Mouse (Mus musculus) cerebellum, adult 9-10 months (tissue): ENCODE results near the gene Igsf8.
A peak's percentile ranks its signal among the peaks of the same experiment; 100 is the strongest.

Source experiments
- DNase-seq: peaks from one replicate; pipeline ENCODE4 v3.0.0; 2022

Igsf8 gene

DNA sequence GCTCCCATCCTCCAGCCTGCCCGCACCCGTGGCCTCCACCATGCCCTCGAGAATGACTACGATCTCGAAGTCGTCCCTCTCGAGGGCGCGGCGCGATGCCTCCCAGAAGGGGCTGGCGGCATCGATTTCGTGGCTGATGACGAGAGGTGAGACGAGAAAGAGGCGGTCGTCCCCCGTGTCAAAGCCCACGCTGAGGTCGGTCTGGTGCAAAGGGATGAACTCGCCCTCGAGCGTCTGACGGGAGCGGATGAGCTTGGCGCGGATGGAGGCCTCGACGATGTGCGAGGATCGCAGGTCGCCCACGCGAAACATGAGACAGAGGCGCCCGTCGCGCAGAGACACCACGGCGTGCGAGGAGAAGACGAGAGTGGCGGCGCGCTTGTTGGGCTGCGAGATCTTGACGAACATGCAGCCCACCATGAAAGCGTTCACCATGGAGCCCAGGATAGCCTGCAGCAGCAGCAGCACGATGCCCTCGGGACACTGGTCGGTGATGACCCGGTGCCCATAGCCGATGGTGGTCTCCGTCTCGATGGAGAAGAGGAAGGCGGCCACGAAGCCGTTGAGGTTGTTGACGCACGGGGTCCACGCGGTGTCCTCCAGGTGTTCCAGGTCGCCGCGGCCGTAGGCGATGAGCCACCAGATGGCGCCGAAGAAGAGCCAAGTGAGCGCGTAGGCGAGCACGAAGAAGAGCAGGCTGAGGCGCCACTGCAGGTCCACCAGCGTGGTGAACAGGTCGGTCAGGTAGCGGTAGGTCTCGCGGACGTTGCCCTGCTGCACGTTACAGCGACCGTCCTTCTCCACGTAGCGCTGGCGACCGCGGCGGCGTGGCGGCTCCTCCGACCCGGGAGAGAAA is 64.5 kb downstream of the Igsf8 start:
- DNase-seq, result peak; percentile 90

DNA sequence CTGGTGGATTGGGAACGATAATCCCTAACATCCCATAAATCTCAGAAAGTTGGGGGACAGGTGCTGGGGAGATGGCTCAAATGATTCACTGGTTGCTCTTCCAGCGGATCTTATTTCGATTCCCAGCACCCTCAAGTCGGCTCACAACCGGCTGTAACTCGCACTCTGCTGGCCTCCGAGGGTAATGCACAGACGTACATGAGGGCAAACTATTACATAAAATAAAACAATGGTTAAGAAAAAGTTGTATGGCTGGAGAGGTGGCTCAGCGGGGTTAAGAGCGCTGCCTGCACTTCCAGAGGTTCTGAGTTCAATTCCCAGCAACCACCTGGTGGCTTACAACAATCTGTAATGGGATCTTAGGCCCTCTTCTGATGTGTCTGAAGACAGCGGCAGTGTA is 65.2 kb downstream of the Igsf8 start:
- peak; percentile 61 for DNase-seq

DNA sequence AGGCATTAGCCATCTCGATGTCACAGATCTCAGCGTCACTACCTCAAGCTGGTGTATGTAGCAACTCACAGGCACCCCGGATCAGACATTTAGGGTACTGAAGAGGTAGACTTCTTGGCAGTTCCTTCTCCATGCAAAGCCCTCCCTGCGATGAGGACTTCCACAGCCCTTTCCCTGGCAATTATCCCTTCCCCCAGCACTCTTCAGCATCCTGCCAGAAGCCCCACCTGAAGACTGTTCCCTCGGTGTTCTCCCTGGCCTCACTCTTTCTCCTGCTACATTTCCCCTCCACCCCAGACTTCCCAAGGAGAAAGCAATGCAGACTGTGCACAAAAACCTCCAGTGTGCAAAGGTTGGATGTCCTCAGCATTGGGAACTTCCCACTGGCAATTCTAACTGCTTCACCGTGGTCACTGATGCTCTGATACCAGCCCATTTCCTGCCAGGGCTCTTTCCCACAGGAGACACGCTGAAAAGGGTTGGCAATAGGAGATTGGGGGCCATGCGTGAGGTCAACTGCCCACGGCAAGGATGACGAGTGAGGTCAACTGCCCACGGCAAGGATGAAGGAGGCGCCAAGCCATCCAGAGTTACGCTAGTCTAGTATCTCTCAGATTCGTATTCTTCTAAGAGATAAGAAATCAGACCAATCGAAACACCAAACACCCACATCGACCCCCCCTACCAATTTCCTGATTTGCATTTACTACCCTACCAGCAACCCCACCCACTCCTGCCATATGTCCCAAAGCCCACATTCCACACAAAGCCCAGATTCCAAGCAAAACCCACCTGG is 66.0 kb downstream of the Igsf8 start:
- peak; percentile 62 for DNase-seq

DNA sequence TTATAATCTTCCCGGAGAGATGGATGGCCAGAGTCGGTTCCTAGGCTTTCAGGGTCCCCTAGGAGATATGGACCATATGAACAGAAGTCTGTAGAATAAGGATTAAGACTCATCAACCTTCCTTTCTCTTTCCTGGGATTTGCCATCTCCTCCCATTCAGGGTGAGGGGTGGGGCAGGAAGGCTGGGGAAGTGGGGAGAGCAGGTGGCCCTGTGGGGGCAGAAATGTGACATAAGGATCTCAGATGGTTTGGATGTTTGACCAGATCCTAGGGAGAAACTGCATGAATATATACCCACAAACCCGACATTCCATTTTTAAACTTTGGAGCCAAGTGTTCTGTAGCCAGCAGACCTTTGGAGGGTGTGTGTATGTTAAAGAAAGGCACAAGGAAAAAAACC is 66.6 kb downstream of the Igsf8 start:
- peak; percentile 74 for DNase-seq

DNA sequence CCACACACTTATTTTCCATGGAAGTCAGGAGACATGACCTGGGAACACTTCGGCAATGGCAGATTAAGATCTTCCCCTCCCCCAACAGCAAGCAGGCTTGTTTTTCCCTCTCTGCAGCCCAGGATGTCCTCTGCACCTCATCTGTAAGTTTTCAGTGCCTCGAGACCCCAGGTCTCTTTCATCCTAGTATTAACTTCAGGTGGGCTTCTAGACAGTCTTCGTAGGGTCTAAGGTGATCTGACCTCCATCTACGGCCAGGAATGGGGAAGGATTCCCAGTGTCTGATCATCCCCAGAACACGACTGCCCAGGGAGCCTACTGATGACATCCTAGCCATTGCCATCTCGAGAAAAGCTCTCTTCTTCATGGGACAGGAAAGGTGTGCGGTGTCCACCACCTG is 67.0 kb downstream of the Igsf8 start:
- DNase-seq, result peak; percentile 73

DNA sequence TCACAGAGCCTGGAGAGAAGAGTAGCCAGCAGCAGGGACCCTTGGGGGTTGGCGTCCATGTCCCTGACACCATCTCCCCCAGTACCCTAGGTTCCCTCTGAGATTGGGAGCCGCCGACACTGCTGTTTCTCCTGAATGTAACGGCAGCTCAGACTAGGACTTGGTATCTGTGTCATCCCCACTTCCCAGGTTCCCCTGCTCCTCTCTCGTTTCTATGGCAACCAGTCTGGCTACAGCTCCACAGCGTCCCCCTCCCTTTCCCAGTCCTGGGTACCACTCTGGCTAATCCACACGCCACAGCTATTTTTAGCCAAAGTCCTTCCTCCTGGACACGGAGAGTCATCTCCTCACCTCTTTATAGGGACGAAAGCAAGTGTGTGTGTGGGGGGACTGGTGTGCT is 67.7 kb downstream of the Igsf8 start, which contains the start of gene Kcnj9:
Gene Kcnj9, minus strand, starts transcription at position 188 of the 400 bp plus-strand sequence.
- DNase-seq, result peak; percentile 98

DNA sequence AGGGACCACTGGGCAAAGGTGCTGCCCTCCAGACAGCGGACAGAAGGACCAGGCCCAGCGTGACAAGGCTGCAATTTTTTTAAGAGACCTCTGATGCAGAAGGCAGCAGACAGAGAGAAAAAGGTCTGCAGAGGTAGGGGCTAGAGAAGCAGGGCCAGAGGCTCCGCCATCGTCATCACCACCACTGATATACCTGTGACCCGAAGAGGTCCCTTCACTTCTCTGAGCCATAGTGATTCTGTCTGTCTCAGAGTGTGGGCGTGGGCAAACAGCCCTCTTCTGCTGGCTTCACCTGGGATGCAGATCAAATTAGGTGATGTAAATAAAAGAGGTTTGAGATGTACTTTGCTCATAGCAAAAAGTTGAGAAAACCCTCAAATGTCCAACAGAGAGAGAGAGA is 68.2 kb downstream of the Igsf8 start:
- DNase-seq, result no peak

DNA sequence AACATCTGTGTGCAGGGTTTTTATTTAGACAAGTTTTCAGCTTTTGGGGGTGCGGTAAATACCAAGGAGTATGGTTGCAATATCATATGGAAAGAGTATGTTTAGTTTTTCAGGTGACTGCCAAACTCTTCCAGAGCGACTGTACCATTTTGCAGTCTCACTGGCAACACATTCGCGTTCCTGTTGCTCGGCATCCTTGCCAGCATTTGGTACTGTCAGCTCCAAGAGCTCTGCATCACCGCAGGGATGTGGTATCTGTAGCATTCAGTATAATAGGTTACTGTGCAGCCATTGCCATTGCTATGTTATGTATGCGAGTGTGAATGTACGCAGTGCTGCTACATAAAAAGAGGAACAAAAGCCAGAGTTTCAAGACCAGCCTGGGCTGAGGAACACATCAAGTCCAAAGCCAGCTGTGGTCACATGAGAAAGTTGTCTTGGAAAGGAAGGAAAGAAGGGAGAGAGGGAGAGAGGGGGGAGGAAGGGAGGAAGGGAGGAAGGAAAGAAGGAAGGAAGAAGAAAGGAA is 70.0 kb downstream of the Igsf8 start:
- peak; percentile 48 for DNase-seq

DNA sequence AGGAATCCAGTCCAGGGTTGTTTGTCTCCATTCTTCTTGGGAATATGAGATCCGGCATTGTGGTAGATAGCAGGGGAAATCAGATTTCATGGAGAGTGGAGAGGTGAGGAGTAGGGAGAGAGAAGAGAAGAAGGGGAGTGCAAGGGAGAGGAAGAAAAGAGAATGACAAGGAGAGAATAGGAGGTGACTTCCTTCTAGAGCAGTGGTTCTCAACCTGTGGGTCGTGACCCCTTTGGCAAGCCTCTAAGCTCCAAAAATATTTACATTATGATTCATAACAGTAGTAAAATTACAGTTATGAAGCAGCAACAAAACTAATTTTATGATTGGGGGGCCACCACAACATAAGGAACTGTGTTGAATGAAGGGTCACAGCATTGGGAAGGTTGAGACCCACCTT is 71.5 kb downstream of the Igsf8 start:
- no peak for DNase-seq

DNA sequence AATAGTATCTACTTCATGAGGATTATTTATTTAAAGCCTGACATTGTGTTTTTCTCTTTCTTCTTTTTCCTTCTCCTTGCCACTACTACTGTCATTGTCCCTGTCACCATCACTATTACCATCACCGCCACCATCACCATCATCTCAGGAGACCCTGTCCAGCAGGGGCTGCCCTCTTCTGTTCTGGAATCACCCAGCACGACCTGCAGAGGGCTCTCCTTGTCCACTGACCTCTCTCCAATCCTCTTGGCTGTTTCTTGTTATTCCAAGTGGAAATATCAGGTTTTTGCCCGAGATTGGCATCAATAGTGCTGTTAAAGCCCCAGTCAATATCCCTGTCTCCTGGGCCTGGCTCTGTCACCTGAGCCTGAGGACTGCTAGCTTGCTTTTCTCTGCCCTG is 72.1 kb downstream of the Igsf8 start:
- DNase-seq, result peak; percentile 48

DNA sequence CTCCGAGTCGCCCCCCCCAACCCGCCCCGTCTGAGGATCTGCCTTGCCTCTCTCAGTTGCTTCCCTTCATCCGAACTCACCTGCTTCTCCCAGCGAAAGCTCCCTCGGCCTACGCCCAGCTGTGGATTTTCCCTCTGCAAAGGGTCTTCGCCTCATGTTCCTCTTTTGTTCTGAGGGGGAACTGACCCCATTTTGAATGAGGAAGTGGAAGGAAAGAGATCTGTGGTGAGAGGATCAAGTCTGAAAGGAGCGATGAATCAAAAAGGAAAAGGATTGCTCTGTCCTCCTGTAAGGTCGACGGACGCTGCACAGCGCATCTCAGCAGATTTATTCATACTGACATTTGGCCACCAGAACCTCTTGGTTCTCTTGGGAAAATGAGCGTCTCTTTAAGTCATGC is 74.4 kb downstream of the Igsf8 start:
- DNase-seq, result peak; percentile 24

DNA sequence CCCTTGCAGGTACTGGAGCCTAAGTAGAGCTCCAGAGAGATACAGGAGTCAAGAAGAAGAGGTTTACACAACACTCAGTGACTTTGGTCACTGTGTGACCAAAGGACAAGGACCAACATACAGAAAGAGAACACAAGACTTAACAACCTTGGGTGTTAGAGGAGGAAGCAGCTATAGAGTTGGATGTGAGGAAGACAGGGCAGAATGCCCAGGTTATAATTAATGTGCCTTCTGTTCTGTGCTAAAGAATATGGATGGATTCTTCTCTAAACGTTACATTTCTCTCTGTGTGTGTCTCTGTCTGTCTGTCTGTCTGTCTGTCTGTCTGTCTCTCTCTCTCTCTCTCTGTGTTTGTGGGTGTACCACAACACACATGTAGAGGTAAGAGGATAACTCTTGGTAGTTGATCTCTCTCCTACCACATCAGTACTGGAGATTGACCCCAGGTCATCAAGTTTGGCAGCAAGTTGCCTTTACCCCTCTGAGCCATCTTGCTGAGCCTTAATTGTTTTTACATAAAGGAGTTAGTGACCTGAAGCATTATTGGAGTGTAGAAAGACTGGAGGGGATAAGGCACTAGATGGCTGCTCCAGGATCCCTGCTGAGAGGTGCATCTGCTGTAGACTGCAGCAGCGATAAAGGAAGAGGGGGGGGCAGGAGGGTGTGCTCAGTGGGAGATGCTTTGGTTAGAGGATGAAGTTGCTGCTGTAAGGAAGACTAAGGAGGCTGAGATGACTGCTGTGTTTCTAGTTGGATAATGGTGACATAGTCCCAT is 76.2 kb downstream of the Igsf8 start:
- peak; percentile 86 for DNase-seq

DNA sequence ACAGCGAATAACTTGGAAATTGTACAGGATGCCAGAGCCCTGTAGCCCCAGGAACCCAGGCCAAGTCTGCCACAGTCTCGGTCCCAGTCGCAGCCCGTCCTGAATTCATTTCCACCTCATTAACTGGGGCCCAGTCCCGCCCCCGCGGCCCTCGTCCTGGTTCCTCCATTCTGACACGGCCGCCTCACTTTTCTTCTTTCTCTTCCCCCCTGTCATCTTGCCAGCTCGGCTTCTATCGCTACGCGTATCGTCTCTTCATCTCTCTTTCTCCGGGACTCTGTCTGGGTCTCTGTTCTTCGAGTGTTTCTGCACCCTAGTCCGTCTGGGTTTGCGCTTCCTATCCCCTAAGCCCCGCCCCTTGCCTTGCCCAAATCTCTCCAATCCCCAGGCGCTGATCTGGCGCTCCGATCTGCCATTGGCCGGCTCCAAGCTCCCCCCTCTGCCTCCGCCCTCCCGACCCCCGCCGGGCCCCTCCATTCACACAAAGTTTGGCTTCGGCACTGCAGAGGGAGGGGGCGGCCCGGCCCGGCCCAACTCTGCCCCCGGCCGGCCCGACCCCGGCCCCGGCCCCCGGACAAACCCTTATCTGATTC is 79.4 kb downstream of the Igsf8 start, which contains the start of gene Kcnj10:
Gene Kcnj10, plus strand, starts transcription at position 482 of the 593 bp plus-strand sequence.
- peak; percentile 84 for DNase-seq

DNA sequence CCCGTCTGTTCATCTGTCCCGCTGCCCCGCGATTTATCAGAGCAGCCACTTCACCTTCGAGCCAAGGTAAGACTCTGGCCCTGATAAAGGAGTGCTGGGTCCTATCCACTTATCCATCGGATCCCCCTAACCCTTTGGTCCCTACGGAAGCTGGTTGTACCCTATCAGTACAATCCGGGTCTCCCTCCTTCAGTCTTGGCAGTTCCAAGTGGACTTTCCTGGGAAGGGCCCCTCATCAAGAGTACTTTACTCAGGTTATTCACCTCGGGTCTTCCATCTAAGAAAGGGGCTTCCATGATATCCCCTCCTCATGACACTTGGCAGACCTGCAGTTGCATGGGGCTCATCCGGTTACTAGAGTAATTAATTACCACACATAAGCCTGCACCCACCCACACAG is 79.9 kb downstream of the Igsf8 start:
- DNase-seq, result peak; percentile 47

DNA sequence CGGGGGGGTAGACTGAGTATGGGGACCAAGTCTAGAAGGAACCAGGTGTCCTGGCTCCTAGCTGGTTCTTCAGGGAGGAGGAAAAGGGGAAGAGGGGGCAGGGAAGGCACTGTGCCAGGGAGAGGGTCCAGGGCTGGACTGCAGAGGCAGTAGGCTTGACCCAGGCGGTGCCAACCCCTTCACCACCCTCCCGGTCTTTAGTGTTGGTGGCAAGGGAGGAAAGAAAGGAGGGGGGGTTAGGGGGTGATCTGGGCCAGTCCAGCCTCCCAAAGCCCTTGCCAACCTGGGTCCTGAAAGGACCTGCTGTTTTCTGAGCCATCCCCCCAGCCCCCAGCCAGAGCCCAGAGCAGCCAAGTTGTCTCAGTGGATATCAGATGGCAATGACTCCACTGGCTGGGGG is 81.3 kb downstream of the Igsf8 start:
- peak; percentile 55 for DNase-seq

DNA sequence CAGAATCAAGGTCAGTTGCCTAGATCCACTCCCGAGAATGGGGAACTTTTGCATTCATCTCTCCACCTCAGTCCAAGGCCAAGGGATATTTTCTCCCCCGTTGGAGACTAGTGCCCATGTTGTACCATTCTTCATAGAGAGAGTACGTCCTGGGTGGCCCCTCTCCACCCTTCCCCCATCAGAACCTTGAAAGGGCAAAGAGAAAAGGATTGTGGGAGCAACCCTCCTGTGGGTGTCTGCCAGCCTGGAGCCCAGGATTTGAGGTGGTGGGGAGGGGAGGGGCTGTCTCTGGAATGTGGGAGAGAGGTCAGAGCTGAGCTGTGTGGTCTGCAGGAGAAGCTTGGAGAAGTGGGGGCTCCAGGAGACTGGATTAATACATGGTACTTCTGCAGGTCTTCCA is 82.5 kb downstream of the Igsf8 start:
- peak; percentile 44 for DNase-seq

DNA sequence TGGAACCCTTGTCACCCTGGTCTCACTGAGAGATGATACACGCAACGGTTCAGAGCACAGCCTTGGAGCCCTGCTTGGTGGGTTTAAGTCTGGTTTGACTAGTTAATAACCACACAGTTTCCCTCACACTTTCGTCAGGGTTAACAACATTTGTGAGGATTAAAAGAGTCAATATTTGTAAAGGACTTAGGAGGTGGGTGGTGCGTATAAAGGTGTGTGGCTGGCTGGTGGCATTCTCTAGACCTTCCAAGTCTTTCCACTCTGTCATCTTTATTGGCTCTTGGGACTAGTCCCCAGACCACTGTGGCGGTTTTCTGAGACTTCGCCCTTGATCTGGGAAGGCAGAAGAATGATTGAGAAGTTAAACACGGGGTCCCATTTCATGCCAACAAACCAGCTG is 83.4 kb downstream of the Igsf8 start:
- no peak for DNase-seq

DNA sequence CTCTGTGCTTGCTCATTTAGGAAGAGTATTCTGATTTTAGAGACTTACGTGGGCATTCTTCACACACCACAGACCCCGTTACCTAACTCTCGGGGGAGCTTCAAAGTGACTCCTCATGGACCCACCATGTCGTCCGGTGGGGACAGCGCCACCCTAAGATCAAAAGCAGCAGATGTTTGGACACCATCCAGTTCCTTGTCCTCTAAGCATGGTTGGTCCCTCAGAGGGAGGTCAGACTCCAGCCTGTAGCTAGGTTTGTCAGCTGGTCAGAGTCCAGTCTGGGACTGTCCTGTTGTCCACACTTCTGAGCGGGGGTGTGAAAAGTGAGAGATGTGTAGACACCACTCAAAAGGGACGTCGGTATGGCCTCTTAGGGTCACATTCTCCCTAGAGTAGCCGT is 85.3 kb downstream of the Igsf8 start:
- DNase-seq, result no peak

DNA sequence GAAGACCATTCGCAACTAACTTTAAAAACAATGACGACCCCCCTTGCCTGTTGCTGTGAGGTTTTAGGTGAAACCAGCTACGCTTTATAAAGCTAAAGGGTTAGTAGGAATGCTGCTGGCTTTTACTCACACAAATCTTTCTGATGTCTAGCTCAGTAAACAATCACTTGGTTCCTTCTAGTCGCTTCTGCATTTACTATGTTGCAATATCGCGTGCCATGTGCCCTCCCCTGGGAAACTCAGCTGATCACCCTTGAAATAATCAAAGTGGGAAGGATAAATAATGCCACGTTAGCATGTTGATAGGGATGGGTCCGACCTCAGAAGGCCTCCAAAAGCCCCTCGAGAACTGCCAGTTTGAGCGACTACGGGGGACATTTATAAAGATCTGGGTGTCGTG is 85.9 kb downstream of the Igsf8 start:
- no peak for DNase-seq

DNA sequence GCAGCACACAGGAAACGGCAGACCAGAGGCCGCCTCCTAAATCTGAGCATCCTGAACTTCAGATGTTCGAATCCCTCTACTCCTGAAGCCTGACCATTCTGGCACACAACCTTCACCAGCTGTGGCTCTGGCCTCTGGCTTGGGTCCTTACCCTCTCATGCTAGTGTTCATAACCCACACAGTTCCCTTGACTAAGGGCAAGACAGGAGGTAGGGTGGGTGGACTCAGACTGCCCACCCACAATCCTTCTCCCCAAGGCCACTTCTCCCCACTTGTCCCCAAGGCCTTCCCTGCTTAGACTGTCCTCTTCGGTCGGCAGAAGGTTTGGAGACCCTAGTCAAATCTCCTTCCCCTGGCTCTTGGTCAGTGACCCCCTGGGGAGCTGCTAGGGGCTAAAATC is 88.1 kb downstream of the Igsf8 start:
- DNase-seq, result no peak

DNA sequence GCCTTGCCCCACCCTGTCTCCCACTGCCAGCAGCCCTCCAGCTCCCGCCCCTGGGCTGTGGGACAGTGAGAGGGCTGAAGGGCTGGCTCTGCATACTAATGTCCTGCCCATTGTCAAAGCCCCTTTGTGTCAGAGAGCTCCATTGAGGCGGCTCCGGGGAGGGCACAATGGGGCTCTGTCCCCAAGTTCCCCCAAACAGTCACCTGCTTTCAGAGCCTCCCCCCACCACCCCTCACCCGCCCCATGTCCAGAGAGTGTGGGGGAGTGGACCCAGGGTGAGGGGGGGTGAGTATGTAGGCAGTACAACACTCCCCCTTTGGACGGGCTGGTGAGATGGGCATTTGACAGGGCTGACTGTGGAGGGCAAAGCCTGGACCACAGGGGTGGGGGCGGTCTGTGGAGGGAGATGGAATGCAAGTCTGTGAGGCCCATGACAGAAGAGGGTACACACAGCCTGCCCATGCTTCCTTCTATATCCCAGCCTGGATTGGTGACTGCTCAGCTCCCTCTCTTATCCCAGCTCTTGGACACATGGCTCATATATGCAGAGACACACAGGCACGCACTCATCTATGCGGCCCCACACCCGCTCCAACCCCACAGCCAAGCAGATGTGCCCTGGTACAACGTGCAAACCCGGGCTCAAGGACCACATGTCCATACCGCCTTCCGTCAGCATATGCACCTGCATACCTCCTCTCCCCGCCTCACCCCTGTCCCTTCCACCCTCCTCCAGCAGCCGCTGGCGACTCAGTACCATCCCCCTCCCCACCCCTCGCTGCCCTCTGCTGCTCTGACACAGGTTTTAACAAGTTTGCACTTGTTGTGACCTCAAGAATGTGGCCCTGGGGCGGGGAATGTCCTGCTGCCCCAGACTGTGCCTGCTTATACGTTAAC is 88.7 kb downstream of the Igsf8 start:
- DNase-seq, result peak; percentile 45
